Mouse (Mus musculus): Measurements from ENCODE around the gene Nol4l.

DNA sequence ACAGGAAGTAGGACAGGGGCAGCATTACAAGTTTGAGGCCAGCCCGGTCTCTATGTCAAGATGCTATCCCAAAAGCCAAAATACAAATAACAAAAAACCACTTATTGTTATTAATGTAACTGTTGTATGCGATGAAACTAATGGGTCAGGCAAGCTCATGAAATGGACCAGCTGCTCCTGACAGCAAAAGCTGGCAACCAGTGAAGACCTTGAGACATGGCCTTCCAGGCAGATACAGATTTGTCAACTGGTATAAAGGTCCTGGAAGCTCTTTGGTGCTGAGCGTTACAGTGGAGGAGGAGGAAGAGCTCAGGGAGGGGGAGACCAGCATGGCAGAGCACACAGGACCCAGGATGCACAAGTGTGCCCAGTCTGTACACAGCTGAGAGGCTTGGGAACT lies 82.1 kb downstream of the Nol4l start:
- TF ChIP-seq CTCF (IDR thresholded peaks at IDR 0.05; ENCODE audit: low read depth, low read length) (no peak), GATA1 (IDR thresholded peaks at IDR 0.05; ENCODE audit: borderline replicate concordance, low read length) (no peak)

All from G1E (cell line).